Mouse (Mus musculus) adrenal gland, adult 2 months (tissue): Measurements from ENCODE around the gene Ccdc58. TPM values are rescaled to one million over a fixed set of nuclear protein-coding genes. Genes with fewer than 3 reads are reported as not detected.
"Not testable (repeated sequence)": the region's sequence is repeated elsewhere in the genome, so short reads cannot be mapped to it uniquely, and the experiment has no call there.

ENCODE experiments used
- DNase-seq: peaks from one replicate; pipeline ENCODE4 v3.0.0; 2021
- polyA plus RNA-seq: library from polyadenylated mRNA; depleted of rRNA; stranded (reverse); fragments of >200 nt; gene quantifications from 2 replicates; pipeline ENCODE4 v1.2.3, GENCODE M21; 2012; rRNA removed
- total RNA-seq, 2 experiments: library from RNA; stranded (reverse); gene quantifications; 2 replicates each; pipeline ENCODE4 v1.2.3; 2021

Ccdc58 gene
- total and polyA plus RNA-seq, 3 experiments, result 2.0 to 35.8 (median 35.6) TPM

GRCm38 (mm10) chr16:36074772-36075171 lies 3.3 kb downstream of the Ccdc58 start:
- DNase-seq, result no peak

GRCm38 (mm10) chr16:36079916-36080315 lies 8.4 kb downstream of the Ccdc58 start:
- DNase-seq, result peak; percentile 53

- DNase-seq, result no peak
Observed at GRCm38 (mm10) chr16:36087846-36088245, 16.4 kb downstream of the Ccdc58 start.

- DNase-seq, result peak; percentile 23
Observed at GRCm38 (mm10) chr16:36089065-36089464, 17.6 kb downstream of the Ccdc58 start.

- no peak for DNase-seq
Observed at GRCm38 (mm10) chr16:36089850-36090616, 18.5 kb downstream of the Ccdc58 start.

GRCm38 (mm10) chr16:36090785-36091509 lies 19.5 kb downstream of the Ccdc58 start:
- DNase-seq, result no peak

GRCm38 (mm10) chr16:36094079-36094478 lies 22.6 kb downstream of the Ccdc58 start:
- DNase-seq, result no peak

- not testable (repeated sequence) for DNase-seq
Observed at GRCm38 (mm10) chr16:36097813-36098499, 26.5 kb downstream of the Ccdc58 start.

- DNase-seq, result no peak
Observed at GRCm38 (mm10) chr16:36101526-36101925, 30.0 kb downstream of the Ccdc58 start.

GRCm38 (mm10) chr16:36102211-36102610 lies 30.7 kb downstream of the Ccdc58 start:
- no peak for DNase-seq

- DNase-seq, result not testable (repeated sequence)
Observed at GRCm38 (mm10) chr16:36111486-36111885, 40.0 kb downstream of the Ccdc58 start.

- not testable (repeated sequence) for DNase-seq
Observed at GRCm38 (mm10) chr16:36115751-36116150, 44.3 kb downstream of the Ccdc58 start.

- no peak for DNase-seq
Observed at GRCm38 (mm10) chr16:36128092-36128491, 56.6 kb downstream of the Ccdc58 start.

- no peak for DNase-seq
Observed at GRCm38 (mm10) chr16:36131141-36131540, 59.7 kb downstream of the Ccdc58 start, which contains the start of gene Csta1. Csta1 (minus strand) TSS chr16:36131241.

GRCm38 (mm10) chr16:36138201-36138600 lies 66.7 kb downstream of the Ccdc58 start:
- no peak for DNase-seq

Other genes with a start within 250 kb of the Ccdc58 start
- gene Parp14, start 200.1 kb upstream of the Ccdc58 start, total RNA-seq, result 10 to 100 TPM; 10.4 to 10.5 TPM
- gene Parp14, start 200.1 kb upstream of the Ccdc58 start, polyA plus RNA-seq, result 1.9 and 2.3 TPM in 2 replicates
- 10 to 100 TPM; 10.7 to 15.4 TPM for gene Parp9, start 133.2 kb upstream of the Ccdc58 start, total RNA-seq
- gene Parp9, start 133.2 kb upstream of the Ccdc58 start, polyA plus RNA-seq, result 1.8 and 2.1 TPM in 2 replicates
- gene Dtx3l, start 132.5 kb upstream of the Ccdc58 start, total RNA-seq, result 10 to 100 TPM in 1 of 2 experiments, 1 to 10 TPM in 1; 7.0 to 10.2 TPM
- gene Dtx3l, start 132.5 kb upstream of the Ccdc58 start, polyA plus RNA-seq, result 2.8 and 3.0 TPM in 2 replicates
- 10 to 100 TPM; 70.3 to 100.0 TPM for gene Kpna1, start 92.9 kb upstream of the Ccdc58 start, total RNA-seq
- gene Kpna1, start 92.9 kb upstream of the Ccdc58 start, polyA plus RNA-seq, result 2.5 and 3.8 TPM in 2 replicates
- gene Wdr5b, start 30.5 kb upstream of the Ccdc58 start, total RNA-seq, result 1 to 10 TPM; 3.1 to 5.2 TPM
- 0.59 and 0.75 TPM in 2 replicates for gene Wdr5b, start 30.5 kb upstream of the Ccdc58 start, polyA plus RNA-seq
- 100 to 1,000 TPM; 178 to 236 TPM for gene Fam162a, start 91 bp upstream of the Ccdc58 start, total RNA-seq
- gene Fam162a, start 91 bp upstream of the Ccdc58 start, polyA plus RNA-seq, result 27.9 and 30.7 TPM in 2 replicates
- not detected for gene Csta1, start 59.6 kb downstream of the Ccdc58 start, total RNA-seq
- not detected in 2 replicates for gene Csta1, start 59.6 kb downstream of the Ccdc58 start, polyA plus RNA-seq
- gene Stfa2l1, start 85.1 kb downstream of the Ccdc58 start, total RNA-seq, result not detected
- gene Stfa2l1, start 85.1 kb downstream of the Ccdc58 start, polyA plus RNA-seq, result not detected in 2 replicates
- gene Gm5483, start 112.5 kb downstream of the Ccdc58 start, total RNA-seq, result not detected
- not detected in 2 replicates for gene Gm5483, start 112.5 kb downstream of the Ccdc58 start, polyA plus RNA-seq
- gene Gm5416, start 138.7 kb downstream of the Ccdc58 start, total RNA-seq, result not detected
- gene Gm5416, start 138.7 kb downstream of the Ccdc58 start, polyA plus RNA-seq, result not detected in 2 replicates
- gene 2010005H15Rik, start 149.8 kb downstream of the Ccdc58 start, total RNA-seq, result 1 to 10 TPM in 1 of 2 experiments, not detected in 1; 3.5 TPM
- not detected in 2 replicates for gene 2010005H15Rik, start 149.8 kb downstream of the Ccdc58 start, polyA plus RNA-seq
- not detected for gene Stfa1, start 205.3 kb downstream of the Ccdc58 start, total RNA-seq
- gene Stfa1, start 205.3 kb downstream of the Ccdc58 start, polyA plus RNA-seq, result not detected in 2 replicates